Mouse (Mus musculus): ENCODE results near the gene Naaladl1.

DNA sequence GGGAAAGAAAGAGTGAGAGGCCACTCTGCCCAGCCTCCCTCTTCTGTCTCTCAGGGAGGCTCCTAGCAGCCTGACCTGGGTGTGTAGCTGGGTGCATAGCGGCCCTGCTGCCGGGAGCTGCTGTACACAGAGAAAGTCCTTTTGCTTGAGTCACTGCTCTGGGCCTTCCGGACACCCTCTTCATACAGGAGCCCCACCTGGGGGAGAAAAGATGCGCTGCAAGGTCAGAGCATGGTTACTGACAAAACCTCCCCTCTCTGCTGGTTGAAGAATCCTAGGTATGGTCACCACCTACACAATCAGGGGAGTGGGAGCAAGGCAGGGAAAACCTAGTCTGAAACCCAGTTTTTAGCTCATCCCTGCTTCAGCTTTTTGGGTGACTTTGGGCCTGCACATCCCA, 36.6 kb upstream of the Naaladl1 start:
- no peak for TF ChIP-seq HCFC1 (IDR thresholded peaks at IDR 0.05; ENCODE audit: borderline replicate concordance, insufficient read depth, low read length)
- no peak for TF ChIP-seq ZC3H11A (IDR thresholded peaks at IDR 0.05; ENCODE audit: borderline replicate concordance, low read depth, low read length)
- TF ChIP-seq CHD2 (IDR thresholded peaks at IDR 0.05; ENCODE audit: low read depth, low read length) = no peak
- TF ChIP-seq MAFK (IDR thresholded peaks at IDR 0.05; ENCODE audit: insufficient read depth, low read depth, low read length) = no peak
